ENCODE assay signal across 7 mouse cellular contexts in the genomic region with DNA sequence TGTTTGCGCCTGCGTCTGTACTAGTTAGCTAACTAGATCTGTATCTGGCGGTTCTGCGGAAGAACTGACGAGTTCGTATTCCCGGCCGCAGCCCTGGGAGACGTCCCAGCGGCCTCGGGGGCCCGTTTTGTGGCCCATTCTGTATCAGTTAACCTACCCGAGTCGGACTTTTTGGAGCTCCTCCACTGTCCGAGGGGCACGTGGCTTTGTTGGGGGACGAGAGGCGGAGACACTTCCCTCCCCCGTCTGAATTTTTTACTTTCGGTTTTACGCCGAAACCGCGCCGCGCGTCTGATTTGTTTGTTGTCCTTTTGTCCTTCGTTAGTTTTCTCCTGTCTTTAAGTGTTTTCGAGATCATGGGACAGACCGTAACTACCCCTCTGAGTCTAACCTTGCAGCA. TPM values are rescaled to one million over a fixed set of nuclear protein-coding genes. Genes with fewer than 3 reads are reported as not detected.
A peak's percentile ranks its signal among the peaks of the same experiment; 100 is the strongest.
DNase-seq lines count a peak whose midpoint lies in the region; ATAC-seq and TF ChIP-seq lines count a peak whose summit lies in the region.
"Not testable (repeated sequence)": the region's sequence is repeated elsewhere in the genome, so short reads cannot be mapped to it uniquely, and the experiment has no call there.

No protein-coding gene starts in this region.

- not testable (repeated sequence) for H3K27ac ChIP-seq in forebrain, embryonic 10.5 days; limb, embryonic 15.5 days; midbrain, embryonic 12.5 days (replicated peaks)
- peak overlapping the region; percentile 17 to 33; a peak in 2 of 4 replicates for H3K27ac ChIP-seq in heart, embryonic 14.5 days (replicated peaks in 1 of 2; ENCODE audit: control insufficient read depth in 1 of 2, insufficient read depth in 1 of 2, low read depth in 2 of 2, low read length in 2 of 2)
- peak overlapping the region; percentile 87 for H3K27ac ChIP-seq in spleen, adult 2 months (ENCODE audit: insufficient read depth, low read length)

- H3K4me2 ChIP-seq in heart, embryonic 14.5 days (ENCODE audit: low read length) = peak overlapping the region; percentile 56
- H3K4me2 ChIP-seq in limb, embryonic 15.5 days = peak overlapping the region; percentile 35
- peak overlapping the region; percentile 62 for H3K4me2 ChIP-seq in midbrain, embryonic 12.5 days (replicated peaks)

- H3K9ac ChIP-seq in heart, embryonic 14.5 days (ENCODE audit: low read length) = peak overlapping the region; percentile 64
- H3K9ac ChIP-seq in limb, embryonic 15.5 days = 0 out of 2 replicates have a peak overlapping the region, but pooled peaks have one; percentile 35
- H3K9ac ChIP-seq in midbrain, embryonic 12.5 days (replicated peaks) = peak overlapping the region; percentile 43; the same call in 1 of the 2 replicates

- TF ChIP-seq POLR2A in brain, embryonic 14.5 days (IDR thresholded peaks at IDR 0.05; ENCODE audit: borderline replicate concordance, extremely low read depth, insufficient read depth, insufficient read length, poor library complexity, severe bottlenecking); spleen, adult 2 months (IDR thresholded peaks at IDR 0.05; ENCODE audit: low read depth, low read length): not testable (repeated sequence)

- DNase-seq in brain, embryonic 14.5 days (ENCODE audit: low read depth) = peak; percentile 24
- DNase-seq in forebrain, embryonic 10.5 days (ENCODE audit: extremely low spot score, low spot score) = peak; percentile 25
- DNase-seq in kidney, adult 8-10 months = peak; percentile 39 to 57
- peak; percentile 31 to 33 for DNase-seq in spleen, adult 2 months (ENCODE audit: low read depth in 1 of 2, low spot score in 2 of 2)

- not testable (repeated sequence) for H3K4me1 ChIP-seq in forebrain, embryonic 10.5 days; limb, embryonic 15.5 days; midbrain, embryonic 12.5 days
- H3K4me1 ChIP-seq in heart, embryonic 14.5 days (ENCODE audit: control insufficient read depth in 2 of 2, insufficient read depth in 2 of 2, low read length in 2 of 2) = peaks cover 8 to 25% of the 10 kb centered on the region in 2 experiments
- peaks cover 12% of the 10 kb centered on the region for H3K4me1 ChIP-seq in spleen, adult 2 months (ENCODE audit: control insufficient read depth, insufficient read depth, insufficient read length)

- H3K4me3 ChIP-seq in forebrain, embryonic 10.5 days = peak overlapping the region; percentile 56
- H3K4me3 ChIP-seq in heart, embryonic 14.5 days (ENCODE audit: control insufficient read depth in 1 of 2, insufficient read depth in 1 of 2, low read depth in 1 of 2, low read length in 2 of 2) = peak overlapping the region; percentile 49 to 55
- H3K4me3 ChIP-seq in limb, embryonic 15.5 days = peak overlapping the region; percentile 50
- H3K4me3 ChIP-seq in midbrain, embryonic 12.5 days = peak overlapping the region; percentile 48
- H3K4me3 ChIP-seq in spleen, adult 2 months (ENCODE audit: extremely low read depth, insufficient read depth, insufficient read length) = peak overlapping the region; percentile 54

- not testable (repeated sequence) for TF ChIP-seq CTCF in brain, embryonic 14.5 days (IDR thresholded peaks at IDR 0.05; ENCODE audit: borderline replicate concordance, extremely low read depth, insufficient read depth, insufficient read length); spleen, adult 2 months (IDR thresholded peaks at IDR 0.05; ENCODE audit: extremely low read depth, insufficient read depth, insufficient read length, insufficient replicate concordance)

- 15% methylated on average over 30 of the region's 30 CpGs for WGBS in forebrain, embryonic 10.5 days
- 2% methylated on average over 26 of the region's 30 CpGs for WGBS in heart, embryonic 14.5 days
- WGBS in limb, embryonic 15.5 days = 6% methylated on average over 30 of the region's 30 CpGs
- 10% methylated on average over 30 of the region's 30 CpGs for WGBS in midbrain, embryonic 12.5 days
- 6% methylated on average over 30 of the region's 30 CpGs for WGBS in spleen, adult 2 months

- H3K36me3 ChIP-seq in forebrain, embryonic 10.5 days (replicated peaks) = peaks cover 19% of the 10 kb centered on the region
- not testable (repeated sequence) for H3K36me3 ChIP-seq in heart, embryonic 14.5 days (ENCODE audit: control insufficient read depth, insufficient read depth, low read length); limb, embryonic 15.5 days; spleen, adult 2 months (ENCODE audit: control insufficient read depth, insufficient read depth, low read length)
- peaks cover 13% of the 10 kb centered on the region; the same call in 1 of the 2 replicates for H3K36me3 ChIP-seq in midbrain, embryonic 12.5 days

- ATAC-seq in heart, embryonic 14.5 days (ENCODE audit: insufficient number of reproducible peaks, insufficient read depth, low FRiP score, low read depth); limb, embryonic 15.5 days (ENCODE audit: insufficient number of reproducible peaks, low FRiP score, low TSS enrichment, low read depth); midbrain, embryonic 12.5 days (ENCODE audit: low FRiP score, low read depth): not testable (repeated sequence)

- H3K27me3 ChIP-seq in forebrain, embryonic 10.5 days (ENCODE audit: poor library complexity, severe bottlenecking); heart, embryonic 14.5 days (ENCODE audit: control insufficient read depth, insufficient read depth, low read length); limb, embryonic 15.5 days; midbrain, embryonic 12.5 days; spleen, adult 2 months (ENCODE audit: control insufficient read depth, insufficient read depth, low read length): not testable (repeated sequence)

- not testable (repeated sequence) for H3K9me3 ChIP-seq in forebrain, embryonic 10.5 days; heart, embryonic 14.5 days (ENCODE audit: control insufficient read depth, low read length); limb, embryonic 15.5 days; midbrain, embryonic 12.5 days

RNA-seq across cellular contexts. Expression of gene Cep85, which starts 26.8 kb away (rescaled TPM):
- 22.0 and 24.7 TPM in 2 replicates for polyA plus RNA-seq in brain, embryonic 14.5 days (2012; rRNA removed)
- polyA plus RNA-seq in forebrain, embryonic 10.5 days (2016; fragmentation: Nextera tagmentation; extraction: Ambion mirVana) = 34.3 and 35.5 TPM in 2 replicates
- 35.4 and 37.0 TPM in 2 replicates for polyA plus RNA-seq in heart, embryonic 14.5 days (2014; fragmentation: Nextera tagmentation; extraction: Ambion mirVana)
- 43.5 and 46.6 TPM in 2 replicates for polyA plus RNA-seq in limb, embryonic 15.5 days (2015; fragmentation: Nextera tagmentation; extraction: Ambion mirVana)
- polyA plus RNA-seq in midbrain, embryonic 12.5 days (2016; fragmentation: Nextera tagmentation; extraction: Ambion mirVana) = 26.7 and 29.8 TPM in 2 replicates
- polyA plus RNA-seq in spleen, adult 2 months (2012; rRNA removed) = 15.2 and 20.8 TPM in 2 replicates

RNA-seq across cellular contexts. Expression of gene Sh3bgrl3, which starts 31.5 kb away (rescaled TPM):
- 240 and 300 TPM in 2 replicates for polyA plus RNA-seq in brain, embryonic 14.5 days (2012; rRNA removed)
- 267 and 270 TPM in 2 replicates for polyA plus RNA-seq in forebrain, embryonic 10.5 days (2016; fragmentation: Nextera tagmentation; extraction: Ambion mirVana)
- 196 and 209 TPM in 2 replicates for polyA plus RNA-seq in heart, embryonic 14.5 days (2014; fragmentation: Nextera tagmentation; extraction: Ambion mirVana)
- polyA plus RNA-seq in limb, embryonic 15.5 days (2015; fragmentation: Nextera tagmentation; extraction: Ambion mirVana) = 476 and 496 TPM in 2 replicates
- polyA plus RNA-seq in midbrain, embryonic 12.5 days (2016; fragmentation: Nextera tagmentation; extraction: Ambion mirVana) = 301 and 307 TPM in 2 replicates
- polyA plus RNA-seq in spleen, adult 2 months (2012; rRNA removed) = 1,465 and 2,211 TPM in 2 replicates

RNA-seq across cellular contexts. Expression of gene Gm7534, which starts 42.7 kb away (rescaled TPM):
- not detected in 2 replicates for polyA plus RNA-seq in brain, embryonic 14.5 days (2012; rRNA removed)
- not detected in 2 replicates for polyA plus RNA-seq in forebrain, embryonic 10.5 days (2016; fragmentation: Nextera tagmentation; extraction: Ambion mirVana)
- not detected in 2 replicates for polyA plus RNA-seq in heart, embryonic 14.5 days (2014; fragmentation: Nextera tagmentation; extraction: Ambion mirVana)
- polyA plus RNA-seq in limb, embryonic 15.5 days (2015; fragmentation: Nextera tagmentation; extraction: Ambion mirVana) = not detected in 2 replicates
- polyA plus RNA-seq in midbrain, embryonic 12.5 days (2016; fragmentation: Nextera tagmentation; extraction: Ambion mirVana) = not detected in 2 replicates
- not detected in 2 replicates for polyA plus RNA-seq in spleen, adult 2 months (2012; rRNA removed)

RNA-seq across cellular contexts. Expression of gene Ubxn11, which starts 57.7 kb away (rescaled TPM):
- polyA plus RNA-seq in brain, embryonic 14.5 days (2012; rRNA removed) = 25.1 and 28.4 TPM in 2 replicates
- 6.3 and 7.3 TPM in 2 replicates for polyA plus RNA-seq in forebrain, embryonic 10.5 days (2016; fragmentation: Nextera tagmentation; extraction: Ambion mirVana)
- polyA plus RNA-seq in heart, embryonic 14.5 days (2014; fragmentation: Nextera tagmentation; extraction: Ambion mirVana) = 1.1 and 2.9 TPM in 2 replicates
- polyA plus RNA-seq in limb, embryonic 15.5 days (2015; fragmentation: Nextera tagmentation; extraction: Ambion mirVana) = 10.7 and 13.3 TPM in 2 replicates
- 6.6 and 6.7 TPM in 2 replicates for polyA plus RNA-seq in midbrain, embryonic 12.5 days (2016; fragmentation: Nextera tagmentation; extraction: Ambion mirVana)
- polyA plus RNA-seq in spleen, adult 2 months (2012; rRNA removed) = 33.7 and 43.0 TPM in 2 replicates
